Mouse (Mus musculus): ENCODE results near the gene Tnni1. TPM values are rescaled to one million over a fixed set of nuclear protein-coding genes. Genes with fewer than 3 reads are reported as not detected.

Gene Tnni1
- polyA plus RNA-seq, 1 experiment: 1.0 TPM

GRCm38 (mm10) chr1:135835716-135836483 lies 56.7 kb downstream of the Tnni1 start, which contains the start of gene Tnnt2:
Gene Tnnt2, plus strand, starts transcription at chr1:135836354.
- no peak within 1 kb of the TSS for H3K4me3 ChIP-seq (ENCODE audit: low read depth, low read length)
- H3K9ac ChIP-seq (ENCODE audit: low read depth, poor library complexity, severe bottlenecking): no peak within 1 kb of the TSS
- H3K36me3 ChIP-seq (ENCODE audit: control insufficient read depth, insufficient read depth, low read length, poor library complexity, severe bottlenecking): no peaks in the 10 kb centered on the region
- no peak within 1 kb of the TSS for H3K27ac ChIP-seq (ENCODE audit: insufficient read depth, low read length)
- no peaks in the 10 kb centered on the region for H3K4me1 ChIP-seq (ENCODE audit: control insufficient read depth, insufficient read depth, low read length)
- H3K9me3 ChIP-seq (replicated peaks; ENCODE audit: control insufficient read depth, insufficient read depth, low read length, poor library complexity, severe bottlenecking): no peaks in the 10 kb centered on the region
- H3K27me3 ChIP-seq (ENCODE audit: control insufficient read depth, insufficient read depth, low read length, poor library complexity, severe bottlenecking): no peaks in the 10 kb centered on the region
- no peak for TF ChIP-seq POLR2A (IDR thresholded peaks at IDR 0.05; ENCODE audit: insufficient read depth, low read length)
- no peak for TF ChIP-seq CTCF (IDR thresholded peaks at IDR 0.05; ENCODE audit: low read depth, low read length)
- TF ChIP-seq EP300 (IDR thresholded peaks at IDR 0.05; ENCODE audit: insufficient read depth, low read depth, low read length): no peak

- TF ChIP-seq CTCF (IDR thresholded peaks at IDR 0.05; ENCODE audit: low read depth, low read length) (no peak), POLR2A (IDR thresholded peaks at IDR 0.05; ENCODE audit: insufficient read depth, low read length) (no peak), EP300 (IDR thresholded peaks at IDR 0.05; ENCODE audit: insufficient read depth, low read depth, low read length) (no peak)
- Histone ChIP-seq H3K27me3 (ENCODE audit: control insufficient read depth, insufficient read depth, low read length, poor library complexity, severe bottlenecking) (no peaks in the 10 kb centered on the region), H3K4me1 (ENCODE audit: control insufficient read depth, insufficient read depth, low read length) (no peaks in the 10 kb centered on the region), H3K27ac (ENCODE audit: insufficient read depth, low read length) (no peak overlapping the region), H3K4me3 (ENCODE audit: low read depth, low read length) (no peak overlapping the region), H3K9ac (ENCODE audit: low read depth, poor library complexity, severe bottlenecking) (no peak overlapping the region), H3K9me3 (replicated peaks; ENCODE audit: control insufficient read depth, insufficient read depth, low read length, poor library complexity, severe bottlenecking) (no peaks in the 10 kb centered on the region), H3K36me3 (ENCODE audit: control insufficient read depth, insufficient read depth, low read length, poor library complexity, severe bottlenecking) (no peaks in the 10 kb centered on the region)
Measured at GRCm38 (mm10) chr1:135838626-135839025, 59.4 kb downstream of the Tnni1 start.

- H3K4me1 ChIP-seq (ENCODE audit: control insufficient read depth, insufficient read depth, low read length): no peaks in the 10 kb centered on the region
- TF ChIP-seq CTCF (IDR thresholded peaks at IDR 0.05; ENCODE audit: low read depth, low read length) (no peak), EP300 (IDR thresholded peaks at IDR 0.05; ENCODE audit: insufficient read depth, low read depth, low read length) (no peak), POLR2A (IDR thresholded peaks at IDR 0.05; ENCODE audit: insufficient read depth, low read length) (no peak)
- H3K27me3 ChIP-seq (ENCODE audit: control insufficient read depth, insufficient read depth, low read length, poor library complexity, severe bottlenecking): no peaks in the 10 kb centered on the region
- H3K9ac ChIP-seq (ENCODE audit: low read depth, poor library complexity, severe bottlenecking): no peak overlapping the region
- H3K27ac ChIP-seq (ENCODE audit: insufficient read depth, low read length): no peak overlapping the region
- no peaks in the 10 kb centered on the region for H3K36me3 ChIP-seq (ENCODE audit: control insufficient read depth, insufficient read depth, low read length, poor library complexity, severe bottlenecking)
- H3K9me3 ChIP-seq (replicated peaks; ENCODE audit: control insufficient read depth, insufficient read depth, low read length, poor library complexity, severe bottlenecking): no peaks in the 10 kb centered on the region
- H3K4me3 ChIP-seq (ENCODE audit: low read depth, low read length): no peak overlapping the region
Measured at GRCm38 (mm10) chr1:135839065-135839464, 59.8 kb downstream of the Tnni1 start.

GRCm38 (mm10) chr1:135840675-135841395 lies 61.6 kb downstream of the Tnni1 start:
- Histone ChIP-seq H3K4me1 (ENCODE audit: control insufficient read depth, insufficient read depth, low read length) (no peaks in the 10 kb centered on the region), H3K27ac (ENCODE audit: insufficient read depth, low read length) (no peak overlapping the region), H3K36me3 (ENCODE audit: control insufficient read depth, insufficient read depth, low read length, poor library complexity, severe bottlenecking) (no peaks in the 10 kb centered on the region), H3K4me3 (ENCODE audit: low read depth, low read length) (no peak overlapping the region), H3K9ac (ENCODE audit: low read depth, poor library complexity, severe bottlenecking) (no peak overlapping the region), H3K9me3 (replicated peaks; ENCODE audit: control insufficient read depth, insufficient read depth, low read length, poor library complexity, severe bottlenecking) (no peaks in the 10 kb centered on the region), H3K27me3 (ENCODE audit: control insufficient read depth, insufficient read depth, low read length, poor library complexity, severe bottlenecking) (no peaks in the 10 kb centered on the region)
- TF ChIP-seq EP300 (IDR thresholded peaks at IDR 0.05; ENCODE audit: insufficient read depth, low read depth, low read length): no peak
- no peak for TF ChIP-seq POLR2A (IDR thresholded peaks at IDR 0.05; ENCODE audit: insufficient read depth, low read length)
- no peak for TF ChIP-seq CTCF (IDR thresholded peaks at IDR 0.05; ENCODE audit: low read depth, low read length)

- no peak overlapping the region for H3K4me3 ChIP-seq (ENCODE audit: low read depth, low read length)
- H3K27me3 ChIP-seq (ENCODE audit: control insufficient read depth, insufficient read depth, low read length, poor library complexity, severe bottlenecking): no peaks in the 10 kb centered on the region
- no peaks in the 10 kb centered on the region for H3K36me3 ChIP-seq (ENCODE audit: control insufficient read depth, insufficient read depth, low read length, poor library complexity, severe bottlenecking)
- TF ChIP-seq CTCF (IDR thresholded peaks at IDR 0.05; ENCODE audit: low read depth, low read length): no peak
- no peak for TF ChIP-seq POLR2A (IDR thresholded peaks at IDR 0.05; ENCODE audit: insufficient read depth, low read length)
- no peak for TF ChIP-seq EP300 (IDR thresholded peaks at IDR 0.05; ENCODE audit: insufficient read depth, low read depth, low read length)
- no peak overlapping the region for H3K9ac ChIP-seq (ENCODE audit: low read depth, poor library complexity, severe bottlenecking)
- H3K27ac ChIP-seq (ENCODE audit: insufficient read depth, low read length): no peak overlapping the region
- H3K4me1 ChIP-seq (ENCODE audit: control insufficient read depth, insufficient read depth, low read length): no peaks in the 10 kb centered on the region
- H3K9me3 ChIP-seq (replicated peaks; ENCODE audit: control insufficient read depth, insufficient read depth, low read length, poor library complexity, severe bottlenecking): no peaks in the 10 kb centered on the region
Measured at GRCm38 (mm10) chr1:135843519-135844262, 64.5 kb downstream of the Tnni1 start.
